Mouse (Mus musculus): ENCODE data around the gene Mindy4b-ps.

DNA sequence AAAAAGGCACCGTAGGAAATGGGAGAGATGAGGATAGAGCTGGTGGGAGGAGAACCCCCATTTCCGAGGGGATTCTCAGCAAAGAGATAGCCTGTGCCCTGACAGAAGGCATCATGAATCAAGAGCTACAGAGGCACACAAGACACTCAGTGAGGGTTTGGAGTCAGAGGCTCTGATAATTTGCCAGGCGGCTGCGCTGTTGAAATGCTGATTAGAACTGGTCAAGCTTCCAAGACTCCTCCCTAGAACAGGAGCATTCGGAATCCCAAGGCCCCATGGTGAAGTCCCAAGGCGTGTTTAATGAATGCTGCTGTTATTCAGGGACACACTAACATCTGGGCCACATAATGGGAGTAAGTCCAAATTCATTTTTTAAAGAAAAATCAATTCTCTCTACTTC is 4.8 kb downstream of the Mindy4b-ps start:
- TF ChIP-seq POLR2A (IDR thresholded peaks at IDR 0.05; ENCODE audit: borderline replicate concordance, extremely low read depth, low read depth, low read length) (no peak), CTCF (IDR thresholded peaks at IDR 0.05; ENCODE audit: insufficient read depth, low read length) (no peak)

All from lung, adult 2 months (tissue).